Mouse (Mus musculus) neural tube, embryonic 12.5 days (tissue): ENCODE results near the gene Tnfsf12. TPM values are rescaled to one million over a fixed set of nuclear protein-coding genes. Genes with fewer than 3 reads are reported as not detected.
"Not testable (repeated sequence)": the region's sequence is repeated elsewhere in the genome, so short reads cannot be mapped to it uniquely, and the experiment has no call there.

Source experiments
- ATAC-seq: fragments of 200-750 bp; cut with Nextera tagmentation; 2 replicates; pipeline ENCODE4 v1.8.0; 2017; ENCODE audit warnings: low read depth, mild to moderate bottlenecking, moderate TSS enrichment, moderate library complexity; ENCODE audit not compliant: low FRiP score
- H3K27ac ChIP-seq: fragments of 300-500 bp; sonication (generic); 2 replicates; pipeline ENCODE4 v1.5.1; 2016
- H3K27me3 ChIP-seq: fragments of 300-500 bp; sonication (generic); replicated peaks from 2 replicates; pipeline ENCODE4 v1.6.1; 2016; ENCODE audit warnings: mild to moderate bottlenecking
- H3K36me3 ChIP-seq: fragments of 300-500 bp; sonication (generic); 2 replicates; pipeline ENCODE4 v1.6.1; 2016; ENCODE audit warnings: mild to moderate bottlenecking
- H3K4me1 ChIP-seq: fragments of 300-500 bp; sonication (generic); 2 replicates; pipeline ENCODE4 v1.6.1; 2016
- H3K4me2 ChIP-seq: fragments of 300-500 bp; sonication (generic); replicated peaks from 2 replicates; pipeline ENCODE4 v1.6.1; 2016; ENCODE audit warnings: mild to moderate bottlenecking
- H3K4me3 ChIP-seq: fragments of 300-500 bp; sonication (generic); 2 replicates; pipeline ENCODE4 v1.5.1; 2016
- H3K9ac ChIP-seq: fragments of 300-500 bp; sonication (generic); 2 replicates; pipeline ENCODE4 v1.6.1; 2016; ENCODE audit warnings: mild to moderate bottlenecking
- H3K9me3 ChIP-seq: fragments of 300-500 bp; sonication (generic); 2 replicates; pipeline ENCODE4 v1.6.1; 2016; ENCODE audit warnings: mild to moderate bottlenecking
- WGBS: fragments of 180-500 bp; shearing (Covaris S2); methylation state at CpG from one replicate; pipeline ENCODE4 v1.1.7; 2016; 5-methylcytosine and 5-hydroxymethylcytosine counted together
- polyA plus RNA-seq: library from polyadenylated mRNA; unstranded; fragments of >200 nt; fragmentation: Nextera tagmentation; extraction: Ambion mirVana; gene quantifications from 2 replicates; pipeline ENCODE4 v1.2.1, GENCODE M21; 2016

The Tnfsf12 gene
- polyA plus RNA-seq, 1 experiment from 2014 or later, result 1.9 TPM

DNA sequence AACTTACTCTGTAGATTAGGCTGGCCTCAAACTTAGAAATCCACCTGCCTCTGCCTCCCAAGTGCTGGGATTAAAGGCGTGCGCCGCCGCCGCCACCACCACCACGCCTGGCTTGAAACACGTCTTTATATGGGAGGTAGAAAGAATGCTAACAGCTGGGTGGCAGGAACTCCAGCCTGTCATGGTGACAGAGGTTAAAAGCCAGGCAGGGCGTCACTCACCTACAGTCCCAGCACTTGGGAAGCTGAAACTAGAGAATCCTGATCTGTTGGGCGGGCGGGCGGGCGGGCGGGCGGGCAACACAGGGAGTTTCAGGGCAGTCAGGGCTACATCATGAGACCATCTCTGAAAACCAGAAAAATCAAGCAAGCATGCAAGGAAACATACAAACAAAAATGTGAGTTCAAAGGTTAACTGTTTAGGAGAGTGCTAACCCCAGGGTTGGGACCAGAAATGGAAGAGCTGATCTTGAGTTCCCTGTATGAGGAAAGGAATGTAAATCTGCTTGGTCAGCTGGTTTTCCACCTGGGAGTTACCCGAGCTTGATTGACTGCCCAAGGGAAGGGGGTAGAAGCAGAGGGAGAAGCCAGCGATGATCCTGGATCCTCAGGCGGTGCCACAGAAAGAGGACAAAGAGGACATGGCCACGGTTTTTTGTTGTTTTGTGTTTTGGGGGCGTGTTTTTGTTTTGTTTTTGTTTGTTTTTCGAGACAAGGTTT lies 17.5 kb upstream of the Tnfsf12 start:
- 85% methylated on average over 20 of the region's 20 CpGs for WGBS
- Histone ChIP-seq H3K27ac (no peak overlapping the region), H3K4me1 (no peaks in the 10 kb centered on the region), H3K4me3 (no peak overlapping the region), H3K9me3 (0 out of 2 replicates have a peak, but pooled peaks cover 4% of the 10 kb centered on the region), H3K27me3 (no peaks in the 10 kb centered on the region), H3K4me2 (no peak overlapping the region), H3K36me3 (no peaks in the 10 kb centered on the region), H3K9ac (no peak overlapping the region)
- ATAC-seq, result no peak

DNA sequence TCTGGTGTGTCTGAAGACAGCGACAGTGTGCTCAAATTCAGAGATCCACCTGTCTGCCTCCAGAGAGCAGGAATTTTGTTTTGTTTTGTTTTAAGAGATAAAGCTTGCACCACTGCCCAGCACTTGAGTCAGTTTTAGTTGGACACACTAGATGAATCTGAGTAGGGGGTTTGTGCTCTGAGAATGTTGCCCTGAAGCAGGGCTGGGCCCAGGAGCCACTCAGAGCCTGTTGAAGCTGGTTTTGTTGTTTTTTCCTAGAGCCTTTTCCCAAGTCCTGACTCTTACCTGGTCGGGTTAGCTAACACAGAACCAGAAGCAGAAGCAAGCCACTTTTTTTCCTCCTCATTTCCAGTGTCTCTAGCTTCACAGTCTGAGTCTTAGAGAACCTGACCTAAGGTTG lies 15.4 kb upstream of the Tnfsf12 start:
- Histone ChIP-seq H3K36me3 (no peaks in the 10 kb centered on the region), H3K9me3 (0 out of 2 replicates have a peak, but pooled peaks cover 4% of the 10 kb centered on the region), H3K27me3 (no peaks in the 10 kb centered on the region), H3K4me2 (no peak overlapping the region), H3K27ac (no peak overlapping the region), H3K4me3 (no peak overlapping the region), H3K4me1 (no peaks in the 10 kb centered on the region), H3K9ac (no peak overlapping the region)
- 85% methylated on average over 2 of the region's 2 CpGs for WGBS
- ATAC-seq, result no peak

DNA sequence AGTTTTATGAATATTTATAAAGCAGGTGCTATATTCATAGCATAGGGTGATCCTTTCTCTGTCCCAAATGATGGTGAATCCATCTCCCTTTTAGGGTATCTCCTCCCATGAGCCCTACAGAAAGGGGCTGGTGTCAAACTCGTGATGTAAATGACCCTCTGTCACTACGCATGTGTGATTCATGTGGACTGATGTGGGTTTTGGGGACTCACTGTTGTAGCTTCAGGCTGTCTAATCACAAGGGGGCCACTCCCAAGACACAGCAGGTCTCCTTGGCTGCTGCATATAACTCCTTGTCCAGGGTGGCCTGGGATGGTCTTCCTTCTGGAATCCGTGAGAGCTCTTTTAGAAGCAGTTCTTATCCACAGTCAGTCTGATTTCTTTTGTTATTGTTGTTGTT lies 14.8 kb upstream of the Tnfsf12 start:
- Histone ChIP-seq H3K9me3 (0 out of 2 replicates have a peak, but pooled peaks cover 3% of the 10 kb centered on the region), H3K9ac (no peak overlapping the region), H3K4me2 (no peak overlapping the region), H3K4me3 (no peak overlapping the region), H3K27ac (no peak overlapping the region), H3K27me3 (no peaks in the 10 kb centered on the region), H3K36me3 (no peaks in the 10 kb centered on the region), H3K4me1 (no peaks in the 10 kb centered on the region)
- ATAC-seq, result no peak
- 77% methylated on average over 3 of the region's 3 CpGs for WGBS

DNA sequence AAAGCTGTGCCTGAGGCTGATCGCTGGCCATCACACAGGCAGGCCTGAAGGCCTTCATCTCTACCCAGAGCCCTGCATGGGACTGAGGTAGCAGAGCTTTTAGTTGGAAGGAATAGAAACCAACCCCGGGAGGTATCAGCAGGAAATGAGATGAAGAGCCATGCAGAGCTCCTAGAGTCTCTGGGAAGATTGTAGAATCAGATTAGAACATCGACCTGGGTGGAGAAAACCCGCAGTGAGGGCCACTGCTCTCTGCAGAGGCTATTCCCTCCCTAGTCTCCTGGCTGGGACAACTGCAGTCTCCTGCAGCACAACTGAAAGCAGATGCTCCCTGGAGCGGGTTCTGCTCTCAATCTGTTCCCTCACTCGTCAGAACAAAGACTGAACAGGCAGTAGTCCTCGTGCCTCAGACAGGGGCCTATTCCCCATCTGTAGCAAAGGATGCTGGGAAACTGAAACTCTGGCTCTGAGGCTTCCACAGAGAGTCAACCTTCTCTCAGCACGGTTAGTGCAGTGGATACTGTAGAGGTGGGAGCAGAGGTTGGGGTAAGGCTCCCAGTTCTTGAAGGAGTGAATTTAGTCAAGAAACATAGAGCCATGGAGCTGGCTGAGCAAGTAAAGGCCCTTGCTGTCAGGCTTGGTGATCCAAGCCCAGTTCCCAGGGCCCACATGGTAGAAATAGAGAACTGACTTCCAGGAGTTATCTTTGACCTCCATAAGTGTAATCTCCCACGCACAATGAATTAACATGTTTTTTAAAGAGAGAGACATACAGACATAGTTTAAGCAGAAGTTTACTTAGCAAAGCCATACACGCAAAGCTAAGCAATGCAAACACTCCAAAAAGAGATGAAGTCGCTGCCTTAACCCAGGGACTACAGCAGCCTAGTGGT lies 14.2 kb upstream of the Tnfsf12 start:
- H3K4me2 ChIP-seq, result no peak overlapping the region
- no peak overlapping the region for H3K9ac ChIP-seq
- no peak for ATAC-seq
- 63% methylated on average over 11 of the region's 11 CpGs for WGBS
- no peaks in the 10 kb centered on the region for H3K36me3 ChIP-seq
- H3K4me3 ChIP-seq, result no peak overlapping the region
- no peak overlapping the region for H3K27ac ChIP-seq
- no peaks in the 10 kb centered on the region for H3K9me3 ChIP-seq
- no peaks in the 10 kb centered on the region for H3K4me1 ChIP-seq
- no peaks in the 10 kb centered on the region for H3K27me3 ChIP-seq

DNA sequence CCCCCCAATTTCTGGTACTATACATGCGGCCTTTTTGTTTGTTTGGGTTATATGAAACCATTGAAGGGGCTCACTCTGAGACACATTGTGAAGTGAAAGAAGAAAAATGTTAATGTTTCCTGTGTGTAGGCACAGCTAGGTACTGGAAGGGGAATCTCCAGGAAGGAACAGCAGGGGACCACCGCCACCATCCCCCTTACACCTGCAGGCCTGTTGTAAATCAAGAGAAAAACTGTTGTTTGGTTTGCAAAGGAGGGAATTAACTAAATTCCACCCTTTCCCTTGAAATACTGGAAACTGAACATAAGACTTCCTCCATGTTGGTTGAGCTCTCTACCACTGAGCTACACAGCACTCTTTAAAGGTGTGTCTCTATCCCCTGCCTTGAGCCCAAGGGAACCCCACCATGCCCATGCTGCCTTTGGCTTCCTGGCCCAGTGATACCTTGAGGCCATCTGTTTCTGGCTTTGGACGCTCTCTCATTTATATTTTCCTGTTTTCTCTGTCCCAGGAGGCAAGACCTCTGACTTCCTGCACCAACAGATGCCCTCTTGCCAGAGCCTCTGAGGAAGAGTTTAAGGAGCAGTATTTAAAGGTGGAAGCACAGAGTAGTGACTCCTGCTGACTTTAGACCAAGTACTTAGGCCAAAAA lies 13.1 kb upstream of the Tnfsf12 start:
- 86% methylated on average over 3 of the region's 3 CpGs for WGBS
- no peak for ATAC-seq

DNA sequence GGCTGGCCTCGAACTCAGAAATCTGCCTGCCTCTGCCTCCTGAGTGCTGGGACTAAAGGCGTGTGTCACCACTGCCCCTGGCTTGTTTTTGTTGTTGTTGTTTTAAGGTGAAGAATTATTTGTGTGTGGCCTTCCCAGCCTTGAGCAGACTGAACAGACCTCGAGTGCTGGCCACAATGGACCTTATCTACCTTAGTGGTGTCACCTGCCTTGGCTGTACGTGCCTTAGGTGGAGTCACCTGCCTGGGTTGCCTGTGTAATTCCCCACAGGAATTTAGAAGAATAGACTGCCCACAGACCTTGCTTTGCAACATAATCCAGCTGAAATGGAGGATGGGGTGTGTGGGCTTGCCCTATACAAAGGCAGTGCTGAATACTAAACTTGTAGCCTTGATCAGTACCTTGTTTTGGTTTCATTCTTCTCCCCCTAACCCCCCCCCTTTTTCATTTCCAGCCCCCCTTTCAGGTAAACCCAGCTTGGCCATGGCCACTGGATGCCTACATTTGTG lies 12.3 kb upstream of the Tnfsf12 start:
- H3K4me2 ChIP-seq, result no peak overlapping the region
- no peak overlapping the region for H3K4me3 ChIP-seq
- H3K4me1 ChIP-seq, result no peaks in the 10 kb centered on the region
- H3K36me3 ChIP-seq, result no peaks in the 10 kb centered on the region
- no peaks in the 10 kb centered on the region for H3K9me3 ChIP-seq
- H3K9ac ChIP-seq, result no peak overlapping the region
- H3K27me3 ChIP-seq, result no peaks in the 10 kb centered on the region
- H3K27ac ChIP-seq, result no peak overlapping the region
- ATAC-seq, result no peak
- 88% methylated on average over 4 of the region's 4 CpGs for WGBS

More for the DNA sequence above, 13.1 kb upstream of the Tnfsf12 start:
- Histone ChIP-seq H3K4me1 (no peaks in the 10 kb centered on the region), H3K36me3 (no peaks in the 10 kb centered on the region), H3K4me2 (no peak overlapping the region), H3K27me3 (no peaks in the 10 kb centered on the region), H3K4me3 (no peak overlapping the region), H3K9me3 (no peaks in the 10 kb centered on the region), H3K9ac (no peak overlapping the region), H3K27ac (no peak overlapping the region)

DNA sequence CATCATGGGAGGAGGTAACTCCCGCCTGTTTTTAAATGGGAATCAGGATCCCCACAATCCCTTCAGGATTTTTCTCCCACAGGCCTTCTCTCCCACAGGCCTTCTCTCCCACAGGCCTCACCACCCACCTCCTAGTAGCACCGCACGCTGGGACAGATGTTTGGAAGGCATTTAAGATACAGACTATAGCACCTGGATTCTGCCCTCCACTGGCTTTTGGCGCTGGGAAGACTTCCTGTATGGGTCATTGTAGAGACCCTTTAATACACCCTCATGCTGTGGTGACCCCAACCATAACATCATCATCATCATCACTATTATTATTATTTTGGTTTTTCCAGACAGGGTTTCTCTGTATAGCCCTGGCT lies 11.8 kb upstream of the Tnfsf12 start:
- WGBS, result 90% methylated on average over 4 of the region's 4 CpGs
- Histone ChIP-seq H3K27ac (no peak overlapping the region), H3K27me3 (no peaks in the 10 kb centered on the region), H3K36me3 (no peaks in the 10 kb centered on the region), H3K9ac (no peak overlapping the region), H3K9me3 (no peaks in the 10 kb centered on the region), H3K4me3 (no peak overlapping the region), H3K4me2 (no peak overlapping the region), H3K4me1 (no peaks in the 10 kb centered on the region)
- ATAC-seq, result no peak

DNA sequence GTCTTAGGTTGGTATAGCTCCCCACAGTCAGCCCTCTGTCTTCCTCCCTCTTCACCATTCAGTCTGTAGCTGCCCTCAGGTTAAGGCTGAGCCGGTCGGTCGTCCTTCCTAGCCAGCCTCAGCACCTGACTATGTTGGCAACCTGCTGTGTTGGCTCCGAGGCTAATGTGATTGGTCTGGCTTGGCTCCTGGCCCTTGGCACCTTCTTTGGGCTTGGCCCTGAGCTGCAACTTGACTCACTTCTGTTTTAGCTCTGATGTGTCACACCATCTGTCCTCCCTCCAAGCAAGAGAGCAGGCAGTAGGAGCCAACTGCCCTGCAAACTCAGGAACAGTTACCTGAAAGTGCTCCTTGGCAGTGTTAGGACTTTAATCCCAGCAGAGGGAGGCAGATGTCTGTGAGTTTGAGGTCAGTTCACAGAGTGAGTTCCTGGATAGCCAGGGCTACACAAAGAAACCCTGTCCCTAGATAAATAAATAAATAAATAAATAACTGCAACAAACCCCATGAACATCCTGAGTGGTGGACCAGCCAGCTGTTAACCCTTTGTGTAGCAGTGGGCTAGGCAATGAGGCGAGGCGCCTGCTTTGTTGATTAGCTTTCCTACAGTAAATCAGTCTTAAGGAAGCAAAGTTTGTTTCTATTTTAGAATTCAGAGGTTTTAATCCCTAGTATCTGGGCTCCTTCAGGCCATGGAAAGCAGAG lies 11.3 kb upstream of the Tnfsf12 start:
- Histone ChIP-seq H3K4me3 (no peak overlapping the region), H3K9ac (no peak overlapping the region), H3K9me3 (no peaks in the 10 kb centered on the region), H3K4me2 (no peak overlapping the region), H3K36me3 (no peaks in the 10 kb centered on the region), H3K27ac (no peak overlapping the region), H3K4me1 (no peaks in the 10 kb centered on the region), H3K27me3 (no peaks in the 10 kb centered on the region)
- no peak for ATAC-seq
- 50% methylated on average over 6 of the region's 6 CpGs for WGBS

DNA sequence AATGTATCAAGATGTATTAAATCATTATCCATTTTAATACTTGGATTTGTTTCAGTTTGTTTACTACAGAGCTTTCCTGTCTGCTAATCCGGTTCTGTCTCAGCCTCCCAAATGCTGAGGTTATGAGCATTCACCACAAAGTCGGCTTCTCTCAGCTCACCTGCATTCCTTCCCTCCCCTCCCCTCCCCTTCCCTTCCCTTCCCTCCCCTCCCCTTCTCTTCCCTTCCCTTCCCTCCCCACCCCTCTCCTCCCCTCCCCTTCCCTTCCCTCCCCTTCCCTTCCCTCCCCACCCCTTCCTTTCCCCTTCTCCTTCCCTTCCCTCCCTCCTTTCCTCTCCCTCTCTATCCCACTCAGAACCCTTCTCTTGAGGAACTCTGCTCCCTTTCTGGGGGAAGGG lies 9.0 kb upstream of the Tnfsf12 start:
- H3K4me1 ChIP-seq, result no peaks in the 10 kb centered on the region
- ATAC-seq, result no peak
- no peak overlapping the region for H3K9ac ChIP-seq
- no peak overlapping the region for H3K27ac ChIP-seq
- no peak overlapping the region for H3K4me2 ChIP-seq
- no peaks in the 10 kb centered on the region for H3K27me3 ChIP-seq
- no peaks in the 10 kb centered on the region for H3K9me3 ChIP-seq
- H3K4me3 ChIP-seq, result no peak overlapping the region
- H3K36me3 ChIP-seq, result no peaks in the 10 kb centered on the region
- 58% methylated on average over 2 of the region's 2 CpGs for whole genome bisulfite sequencing

DNA sequence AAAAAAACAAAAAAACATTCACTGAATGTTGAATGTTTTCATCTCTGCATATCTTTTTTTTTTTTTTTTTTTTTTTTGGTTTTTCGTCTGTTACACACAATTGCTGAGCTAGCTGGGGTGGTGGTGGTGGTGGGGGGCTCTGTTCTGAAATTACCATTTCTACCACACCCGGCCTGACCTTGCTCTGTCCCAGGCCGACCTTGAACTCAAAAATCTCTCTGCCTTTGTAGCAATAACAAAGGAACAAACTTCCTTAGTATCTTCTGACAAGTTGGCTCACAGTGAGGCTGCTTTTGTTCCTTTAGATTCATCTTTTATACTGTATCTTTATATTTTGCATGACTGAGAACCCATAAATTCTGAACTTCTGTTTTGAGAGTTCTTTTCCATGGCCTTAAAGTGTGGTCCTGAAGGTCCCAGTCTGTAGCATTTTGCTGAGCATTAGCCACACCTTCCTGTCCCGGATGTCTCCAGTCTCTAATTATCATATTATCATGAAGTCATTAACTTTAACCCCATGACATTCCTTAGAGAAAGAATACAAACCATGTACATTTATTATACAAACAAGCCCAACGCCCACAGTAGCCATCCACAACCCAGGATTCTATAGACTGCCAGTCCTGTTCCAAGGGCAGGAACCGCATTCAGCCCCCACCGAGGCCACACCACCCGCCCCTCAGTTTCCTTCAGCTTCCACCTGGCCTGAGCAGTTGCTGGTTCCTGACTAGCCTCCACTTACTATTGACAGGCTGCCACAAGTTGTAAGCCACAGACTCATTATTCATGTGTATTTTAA lies 8.4 kb upstream of the Tnfsf12 start:
- Histone ChIP-seq H3K27ac (no peak overlapping the region), H3K9me3 (no peaks in the 10 kb centered on the region), H3K4me1 (no peaks in the 10 kb centered on the region), H3K36me3 (no peaks in the 10 kb centered on the region), H3K4me2 (no peak overlapping the region), H3K4me3 (no peak overlapping the region), H3K27me3 (no peaks in the 10 kb centered on the region), H3K9ac (no peak overlapping the region)
- WGBS, result 71% methylated on average over 8 of the region's 8 CpGs
- ATAC-seq, result no peak

DNA sequence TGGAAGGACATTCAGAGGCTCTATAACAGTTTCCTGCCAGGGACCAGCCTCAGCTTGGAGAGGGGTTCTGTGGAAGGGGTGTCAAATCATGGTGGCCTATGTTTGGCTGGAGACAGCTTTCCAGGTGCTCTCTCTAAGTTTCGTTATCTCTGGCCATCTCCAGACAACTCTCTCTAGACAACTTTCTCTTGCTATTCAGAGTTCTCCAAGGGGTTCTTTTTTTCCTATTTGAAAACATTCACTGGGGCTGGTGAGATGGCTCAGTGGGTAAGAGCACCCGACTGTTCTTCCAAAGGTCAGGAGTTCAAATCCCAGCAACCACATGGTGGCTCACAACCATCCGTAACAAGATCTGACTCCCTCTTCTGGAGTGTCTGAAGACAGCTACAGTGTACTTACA lies 7.7 kb upstream of the Tnfsf12 start:
- not testable (repeated sequence) for H3K9ac ChIP-seq, H3K9me3 ChIP-seq, H3K27ac ChIP-seq, H3K36me3 ChIP-seq, H3K4me3 ChIP-seq, H3K4me1 ChIP-seq, ATAC-seq, H3K27me3 ChIP-seq, H3K4me2 ChIP-seq
- WGBS, result 71% methylated on average over 3 of the region's 3 CpGs
